Mouse (Mus musculus): Measurements from ENCODE around the gene Sh2b2.

DNA sequence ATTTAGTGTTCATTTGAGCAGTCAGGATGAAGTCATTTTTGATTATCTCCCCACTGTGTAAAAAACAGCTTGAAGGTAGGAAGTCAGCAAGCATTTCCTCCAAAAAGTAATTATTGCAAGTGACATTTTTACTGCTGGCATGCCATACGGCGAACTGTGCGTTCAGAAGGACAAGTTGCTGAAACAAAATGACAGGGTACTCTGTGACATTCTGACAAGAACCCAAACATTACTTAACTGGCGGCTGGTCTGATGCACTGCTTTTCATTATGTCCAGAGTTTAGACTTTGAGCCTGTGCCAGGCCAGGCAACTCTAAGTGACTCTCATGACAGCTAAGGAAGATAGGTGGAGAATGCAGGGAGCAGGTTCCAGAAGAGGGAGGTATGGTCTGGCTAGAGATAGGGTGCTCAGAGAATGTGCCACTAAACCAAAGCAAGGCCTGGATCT, 46.6 kb upstream of the Sh2b2 start:
- TF ChIP-seq CTCF (IDR thresholded peaks at IDR 0.05; ENCODE audit: control insufficient read depth, insufficient read depth, low read length) (no peak), POLR2A (IDR thresholded peaks at IDR 0.05; ENCODE audit: borderline replicate concordance, control insufficient read depth, low read depth, low read length) (no peak)
